Mouse (Mus musculus): ENCODE measurements around the gene Ntsr2. TPM values are rescaled to one million over a fixed set of nuclear protein-coding genes. Genes with fewer than 3 reads are reported as not detected.

Ntsr2 gene
- total and polyA plus RNA-seq, 2 experiments from 2014 or later, result 0.38 to 0.79 TPM

DNA sequence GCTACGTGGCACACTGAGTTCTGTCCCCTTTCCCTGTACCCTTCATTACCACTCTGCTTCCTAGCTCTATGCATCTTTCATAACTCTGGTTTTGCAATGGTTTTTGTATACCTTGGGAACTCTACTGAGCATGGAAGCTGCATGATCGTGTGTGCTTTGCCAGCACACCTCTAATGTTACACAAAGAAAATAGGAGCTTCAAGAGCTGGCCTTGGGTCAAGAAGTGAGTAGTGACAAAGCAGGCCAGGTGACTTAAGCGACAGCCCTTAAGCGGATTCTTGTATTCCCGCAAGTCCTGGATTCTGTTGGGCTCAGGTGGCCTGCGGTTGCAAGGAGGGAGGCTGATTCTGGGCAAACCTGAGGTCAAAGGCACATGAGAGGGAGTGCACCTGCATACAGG is 4.9 kb upstream of the Ntsr2 start:
- Histone ChIP-seq H3K4me1 (ENCODE audit: control insufficient read depth, insufficient read depth) (peaks cover 35% of the 10 kb centered on the region), H3K4me2 (ENCODE audit: low read depth, low read length) (no peak overlapping the region), H3K9me3 (replicated peaks; ENCODE audit: control insufficient read depth, low read length) (no peaks in the 10 kb centered on the region), H3K36me3 (replicated peaks; ENCODE audit: control insufficient read depth, insufficient read depth, low read length) (no peaks in the 10 kb centered on the region), H3K9ac (replicated peaks; ENCODE audit: low read depth, low read length) (no peak overlapping the region), H3K27me3 (ENCODE audit: control insufficient read depth, insufficient read depth, low read length) (peaks cover 3% of the 10 kb centered on the region; the same call in 1 of the 2 replicates), H3K27ac (ENCODE audit: low read depth) (no peak overlapping the region), H3K4me3 (ENCODE audit: low read depth, low read length) (no peak overlapping the region)
- TF ChIP-seq CTCF (IDR thresholded peaks at IDR 0.05; ENCODE audit: low read depth) (no peak), EP300 (IDR thresholded peaks at IDR 0.05; ENCODE audit: low read depth) (no peak)
- DNase-seq (ENCODE audit: low spot score) (no peak), ATAC-seq (ENCODE audit: insufficient read depth, low read depth) (no peak)
- WGBS, result 92% methylated on average over 6 of the region's 6 CpGs

DNA sequence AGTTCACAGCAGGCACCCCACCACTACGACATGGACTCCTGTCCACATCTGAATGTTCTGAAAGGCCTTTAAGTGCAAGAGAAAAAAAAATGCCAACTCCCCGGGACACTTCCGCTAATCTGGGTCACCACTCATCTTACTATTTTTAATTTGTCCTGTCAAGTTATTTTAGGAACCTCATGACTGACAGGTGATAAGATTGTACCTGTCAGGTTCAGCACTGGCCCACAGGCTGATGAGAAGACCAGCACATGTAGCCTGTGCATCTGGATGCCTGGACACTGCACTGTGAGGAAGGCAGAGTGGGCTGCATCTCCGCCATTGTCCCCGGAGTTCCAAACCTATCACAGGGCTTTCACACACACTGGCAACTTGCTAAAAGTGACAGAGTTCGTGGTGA is 3.4 kb upstream of the Ntsr2 start:
- Histone ChIP-seq H3K27me3 (ENCODE audit: control insufficient read depth, insufficient read depth, low read length) (peaks cover 19% of the 10 kb centered on the region), H3K27ac (ENCODE audit: low read depth) (peak overlapping the region; percentile 83), H3K9me3 (replicated peaks; ENCODE audit: control insufficient read depth, low read length) (no peaks in the 10 kb centered on the region), H3K4me3 (ENCODE audit: low read depth, low read length) (no peak overlapping the region), H3K36me3 (replicated peaks; ENCODE audit: control insufficient read depth, insufficient read depth, low read length) (no peaks in the 10 kb centered on the region), H3K4me1 (ENCODE audit: control insufficient read depth, insufficient read depth) (peaks cover 24% of the 10 kb centered on the region), H3K4me2 (ENCODE audit: low read depth, low read length) (no peak overlapping the region), H3K9ac (replicated peaks; ENCODE audit: low read depth, low read length) (no peak overlapping the region)
- ATAC-seq (ENCODE audit: insufficient read depth, low read depth), result peak; percentile 53
- TF ChIP-seq EP300 (IDR thresholded peaks at IDR 0.05; ENCODE audit: low read depth) (peak; percentile 90), CTCF (IDR thresholded peaks at IDR 0.05; ENCODE audit: low read depth) (no peak)
- peak; percentile 72 for DNase-seq (ENCODE audit: low spot score)
- WGBS, result 37% methylated on average over 6 of the region's 6 CpGs

DNA sequence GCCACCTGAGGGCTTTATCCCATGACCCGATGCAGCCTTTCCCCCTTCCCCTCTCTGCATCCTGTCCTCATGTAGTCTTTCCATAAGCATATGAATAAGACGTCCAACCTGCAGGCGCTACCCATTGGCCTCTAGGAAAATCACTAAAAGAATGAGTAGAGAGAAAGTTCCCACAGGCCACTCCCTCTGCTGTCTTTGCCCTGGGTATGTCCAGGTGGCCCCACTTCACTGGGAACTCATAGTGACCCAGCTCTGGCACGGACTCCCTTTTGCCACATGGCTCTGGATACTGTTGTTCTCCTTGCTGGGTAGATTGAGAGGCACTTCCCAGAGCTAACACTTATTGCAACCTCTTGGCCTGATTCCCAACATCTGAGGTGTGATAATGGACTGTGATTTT is 2.4 kb downstream of the Ntsr2 start:
- Histone ChIP-seq H3K4me2 (ENCODE audit: low read depth, low read length) (no peak overlapping the region), H3K27ac (ENCODE audit: low read depth) (no peak overlapping the region), H3K27me3 (ENCODE audit: control insufficient read depth, insufficient read depth, low read length) (peaks cover 23% of the 10 kb centered on the region), H3K9ac (replicated peaks; ENCODE audit: low read depth, low read length) (no peak overlapping the region), H3K4me3 (ENCODE audit: low read depth, low read length) (no peak overlapping the region), H3K36me3 (replicated peaks; ENCODE audit: control insufficient read depth, insufficient read depth, low read length) (no peaks in the 10 kb centered on the region), H3K9me3 (replicated peaks; ENCODE audit: control insufficient read depth, low read length) (no peaks in the 10 kb centered on the region), H3K4me1 (ENCODE audit: control insufficient read depth, insufficient read depth) (peaks cover 4% of the 10 kb centered on the region; the same call in 1 of the 2 replicates)
- TF ChIP-seq CTCF (IDR thresholded peaks at IDR 0.05; ENCODE audit: low read depth) (no peak), EP300 (IDR thresholded peaks at IDR 0.05; ENCODE audit: low read depth) (no peak)
- 57% methylated on average over 4 of the region's 4 CpGs for WGBS
- no peak for ATAC-seq (ENCODE audit: insufficient read depth, low read depth)
- DNase-seq (ENCODE audit: low spot score), result no peak

DNA sequence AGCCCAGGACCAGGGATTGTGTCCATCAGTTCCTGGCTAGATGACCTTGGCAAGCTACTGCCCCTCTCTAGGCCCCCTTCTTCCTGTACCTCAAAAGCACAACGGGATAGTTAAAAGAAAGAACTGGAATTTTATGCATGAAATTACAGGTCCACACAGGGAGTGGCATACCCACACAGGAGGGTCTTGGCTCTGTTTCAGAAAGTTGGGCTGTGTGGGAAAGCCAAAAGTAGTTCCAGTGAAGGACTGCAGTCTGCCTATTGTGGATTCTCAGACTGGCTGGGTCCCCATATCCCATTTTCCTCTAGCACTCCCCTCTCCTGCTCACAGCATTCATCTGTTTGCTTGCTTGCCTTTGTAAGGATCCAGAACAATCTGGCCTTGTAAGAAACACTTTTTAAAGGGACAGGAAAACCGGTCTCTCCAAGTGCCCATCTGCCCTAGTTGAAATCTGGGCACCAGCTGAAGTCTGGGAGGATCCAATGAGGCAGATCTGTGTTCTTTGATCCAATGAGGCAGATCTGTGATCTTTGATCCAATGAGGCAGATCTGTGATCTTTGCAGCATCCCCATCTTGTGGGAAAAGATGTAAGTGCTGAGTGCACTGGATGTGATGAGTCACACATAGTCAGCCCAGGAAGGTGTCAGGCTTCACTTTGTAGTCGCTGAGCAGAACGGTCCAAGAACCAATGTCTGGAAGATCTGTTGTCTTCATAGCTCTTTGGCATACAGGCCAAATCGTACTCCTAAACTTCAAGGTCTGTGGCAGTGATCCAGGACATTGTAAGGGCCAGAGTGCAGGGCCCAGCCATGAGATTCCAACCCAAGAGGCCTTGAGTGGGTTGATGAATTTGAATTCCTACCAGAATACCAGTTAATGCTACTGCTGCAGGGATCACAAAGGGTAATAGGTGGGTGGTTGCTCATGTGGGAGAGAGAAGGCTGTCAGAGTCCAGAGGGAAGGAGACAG is 4.0 kb downstream of the Ntsr2 start:
- H3K27ac ChIP-seq (ENCODE audit: low read depth), result no peak overlapping the region
- WGBS, result 56% methylated on average over 5 of the region's 5 CpGs

DNA sequence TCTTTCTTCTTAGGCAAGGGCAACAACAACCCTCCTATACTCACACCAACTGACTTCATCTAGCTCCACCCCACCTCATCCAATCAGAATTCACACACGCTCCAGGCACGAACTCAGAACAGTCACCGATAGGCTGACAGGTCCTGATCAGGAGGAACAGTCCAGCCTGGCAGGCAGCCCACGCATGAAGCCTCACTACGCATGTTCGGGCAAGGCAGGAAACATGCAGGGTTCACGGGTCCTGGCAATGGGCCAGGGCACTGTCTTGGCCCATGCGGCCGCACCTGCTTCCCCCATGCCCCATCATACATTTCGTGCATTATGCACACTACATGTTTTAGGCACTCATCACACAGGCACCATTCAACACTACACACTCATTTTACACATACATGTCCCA is 8.3 kb downstream of the Ntsr2 start:
- Histone ChIP-seq H3K4me3 (ENCODE audit: low read depth, low read length) (no peak overlapping the region), H3K4me1 (ENCODE audit: control insufficient read depth, insufficient read depth) (peaks cover 4% of the 10 kb centered on the region; the same call in 1 of the 2 replicates), H3K9ac (replicated peaks; ENCODE audit: low read depth, low read length) (no peak overlapping the region), H3K27ac (ENCODE audit: low read depth) (no peak overlapping the region), H3K27me3 (ENCODE audit: control insufficient read depth, insufficient read depth, low read length) (no peaks in the 10 kb centered on the region), H3K4me2 (ENCODE audit: low read depth, low read length) (no peak overlapping the region), H3K36me3 (replicated peaks; ENCODE audit: control insufficient read depth, insufficient read depth, low read length) (no peaks in the 10 kb centered on the region), H3K9me3 (replicated peaks; ENCODE audit: control insufficient read depth, low read length) (no peaks in the 10 kb centered on the region)
- 70% methylated on average over 10 of the region's 10 CpGs for WGBS
- TF ChIP-seq CTCF (IDR thresholded peaks at IDR 0.05; ENCODE audit: low read depth) (no peak), EP300 (IDR thresholded peaks at IDR 0.05; ENCODE audit: low read depth) (no peak)
- no peak for DNase-seq (ENCODE audit: low spot score)
- ATAC-seq (ENCODE audit: insufficient read depth, low read depth), result no peak

More for the DNA sequence above, 4.0 kb downstream of the Ntsr2 start:
- H3K36me3 ChIP-seq (replicated peaks; ENCODE audit: control insufficient read depth, insufficient read depth, low read length), result no peaks in the 10 kb centered on the region
- no peaks in the 10 kb centered on the region for H3K9me3 ChIP-seq (replicated peaks; ENCODE audit: control insufficient read depth, low read length)
- H3K9ac ChIP-seq (replicated peaks; ENCODE audit: low read depth, low read length), result no peak overlapping the region
- 0 out of 2 replicates have a peak, but pooled peaks cover 4% of the 10 kb centered on the region for H3K4me1 ChIP-seq (ENCODE audit: control insufficient read depth, insufficient read depth)
- no peak overlapping the region for H3K4me3 ChIP-seq (ENCODE audit: low read depth, low read length)
- ATAC-seq (ENCODE audit: insufficient read depth, low read depth) (no peak), DNase-seq (ENCODE audit: low spot score) (no peak)
- H3K27me3 ChIP-seq (ENCODE audit: control insufficient read depth, insufficient read depth, low read length), result peaks cover 23% of the 10 kb centered on the region
- TF ChIP-seq CTCF (IDR thresholded peaks at IDR 0.05; ENCODE audit: low read depth) (no peak), EP300 (IDR thresholded peaks at IDR 0.05; ENCODE audit: low read depth) (no peak)
- no peak overlapping the region for H3K4me2 ChIP-seq (ENCODE audit: low read depth, low read length)

All from heart, postnatal 0 days (tissue).